Mouse (Mus musculus): Measurements from ENCODE around the gene Jaml.
"Not testable (repeated sequence)": the region's sequence is repeated elsewhere in the genome, so short reads cannot be mapped to it uniquely, and the experiment has no call there.

Gene Jaml

GRCm38 (mm10) chr9:45079011-45079410, at the start of gene Jaml:
TSS of gene Jaml (plus strand) at chr9:45079183.
- DNase-seq (ENCODE audit: extremely low spot score), result no peak

GRCm38 (mm10) chr9:45030341-45030740, 48.6 kb upstream of the Jaml start:
- no peak for DNase-seq (ENCODE audit: extremely low spot score)

- DNase-seq (ENCODE audit: extremely low spot score), result no peak
These were observed 46.7 kb upstream of the Jaml start for GRCm38 (mm10) chr9:45032261-45032660.

GRCm38 (mm10) chr9:45034526-45034925, 44.5 kb upstream of the Jaml start:
- DNase-seq (ENCODE audit: extremely low spot score), result no peak

- DNase-seq (ENCODE audit: extremely low spot score), result not testable (repeated sequence)
These were observed 41.2 kb upstream of the Jaml start for GRCm38 (mm10) chr9:45037803-45038202.

- DNase-seq (ENCODE audit: extremely low spot score), result no peak
These were observed 39.5 kb upstream of the Jaml start, which contains the start of gene Mpzl2 for GRCm38 (mm10) chr9:45039499-45039898. TSS of gene Mpzl2 (plus strand) at chr9:45039799.

- no peak for DNase-seq (ENCODE audit: extremely low spot score)
These were observed 38.7 kb upstream of the Jaml start for GRCm38 (mm10) chr9:45040066-45040845.

GRCm38 (mm10) chr9:45041131-45041838, 37.7 kb upstream of the Jaml start:
- DNase-seq (ENCODE audit: extremely low spot score), result no peak

GRCm38 (mm10) chr9:45042056-45042720, 36.8 kb upstream of the Jaml start:
- peak; percentile 39 for DNase-seq (ENCODE audit: extremely low spot score)

GRCm38 (mm10) chr9:45042947-45043346, 36.0 kb upstream of the Jaml start:
- DNase-seq (ENCODE audit: extremely low spot score), result peak; percentile 33

- DNase-seq (ENCODE audit: extremely low spot score), result no peak
These were observed 32.0 kb upstream of the Jaml start for GRCm38 (mm10) chr9:45046973-45047372.

- peak; percentile 16 for DNase-seq (ENCODE audit: extremely low spot score)
These were observed 30.5 kb upstream of the Jaml start for GRCm38 (mm10) chr9:45048511-45048910.

- no peak for DNase-seq (ENCODE audit: extremely low spot score)
These were observed 29.3 kb upstream of the Jaml start for GRCm38 (mm10) chr9:45049731-45050130.

- DNase-seq (ENCODE audit: extremely low spot score), result no peak
These were observed 28.7 kb upstream of the Jaml start for GRCm38 (mm10) chr9:45050301-45050700.

GRCm38 (mm10) chr9:45055082-45055713, 23.8 kb upstream of the Jaml start, which contains the start of gene Mpzl3:
TSS of gene Mpzl3 (plus strand) at chr9:45055186.
- DNase-seq (ENCODE audit: extremely low spot score), result peak; percentile 94

- DNase-seq (ENCODE audit: extremely low spot score), result peak; percentile 28
These were observed 20.6 kb upstream of the Jaml start for GRCm38 (mm10) chr9:45058304-45058940.

- no peak for DNase-seq (ENCODE audit: extremely low spot score)
These were observed 18.8 kb upstream of the Jaml start for GRCm38 (mm10) chr9:45060151-45060550.

GRCm38 (mm10) chr9:45062677-45063076, 16.3 kb upstream of the Jaml start:
- DNase-seq (ENCODE audit: extremely low spot score), result no peak

- DNase-seq (ENCODE audit: extremely low spot score), result no peak
These were observed 14.6 kb upstream of the Jaml start for GRCm38 (mm10) chr9:45064421-45064820.

GRCm38 (mm10) chr9:45066735-45067134, 12.2 kb upstream of the Jaml start:
- no peak for DNase-seq (ENCODE audit: extremely low spot score)

GRCm38 (mm10) chr9:45071800-45072199, 7.2 kb upstream of the Jaml start:
- DNase-seq (ENCODE audit: extremely low spot score), result no peak
